Mouse (Mus musculus): ENCODE results near the gene Impad1.

Impad1 gene

DNA sequence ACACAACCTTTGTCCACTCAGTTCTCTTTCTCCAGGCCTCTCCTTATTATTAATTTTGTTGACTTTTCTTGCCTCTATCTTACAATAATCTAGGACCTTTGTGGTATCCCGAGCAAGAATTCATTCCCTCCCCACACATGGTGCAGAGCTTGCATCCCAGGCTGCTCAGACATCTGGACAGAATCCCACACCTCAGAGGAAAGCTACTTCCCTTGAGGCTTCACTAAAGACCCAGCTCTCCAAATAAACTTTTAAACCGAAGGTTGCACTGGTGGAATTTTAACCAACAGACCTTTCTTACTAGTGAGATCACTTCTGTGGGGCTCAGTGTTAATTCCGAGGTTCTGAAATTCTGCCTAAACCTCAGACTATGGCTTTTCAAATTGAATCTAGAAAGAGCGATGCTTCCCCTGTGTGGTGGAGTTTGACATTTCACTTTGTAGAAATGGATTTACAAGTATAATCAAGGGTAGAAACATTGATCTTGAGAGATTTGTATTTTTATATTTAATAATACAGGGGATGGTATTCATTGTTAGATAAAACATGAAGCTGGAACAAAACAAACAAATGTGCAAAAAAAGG is 75.3 kb downstream of the Impad1 start:
- in situ Hi-C loops (cut with MboI, MseI), result no loop called here
